Mouse (Mus musculus) stomach, postnatal 0 days (tissue): ENCODE data around the gene Fnip1.

Experiments
- CTCF ChIP-seq: IDR thresholded peaks from 2 replicates; pipeline ENCODE4 v1.5.1; 2016; ENCODE audit warnings: antibody characterized with exemption, low read depth, mild to moderate bottlenecking, moderate library complexity
- EP300 ChIP-seq: optimal IDR thresholded peaks from 2 replicates; pipeline ENCODE3; 2016; ENCODE audit warnings: antibody characterized with exemption

- TF ChIP-seq CTCF (no peak), EP300 (no peak)
These were observed 95.8 kb downstream of the Fnip1 start for GRCm38 (mm10) chr11:54533834-54534233.
